Mouse (Mus musculus) small intestine, adult 2 months (tissue): ENCODE measurements around the gene Il15ra. TPM values are rescaled to one million over a fixed set of nuclear protein-coding genes. Genes with fewer than 3 reads are reported as not detected.

ENCODE experiments used
- H3K27ac ChIP-seq: fragments of 200-500 bp; 2 replicates; pipeline ENCODE4 v1.5.1; 2012; ENCODE audit warnings: low read depth, low read length, control low read depth, inconsistent platforms; ENCODE audit not compliant: insufficient read depth
- H3K27me3 ChIP-seq: fragments of 200-500 bp; 2 replicates; pipeline ENCODE4 v1.6.1; 2012; ENCODE audit warnings: mild to moderate bottlenecking, moderate library complexity, low read length, inconsistent platforms; ENCODE audit not compliant: control insufficient read depth, insufficient read depth
- H3K36me3 ChIP-seq: fragments of 200-500 bp; 2 replicates; pipeline ENCODE4 v1.6.1; 2012; ENCODE audit warnings: mild to moderate bottlenecking, low read length, control low read depth, inconsistent platforms; ENCODE audit not compliant: control insufficient read depth, insufficient read depth
- H3K4me1 ChIP-seq: fragments of 200-500 bp; 2 replicates; pipeline ENCODE4 v1.6.1; 2012; ENCODE audit warnings: low read length, inconsistent platforms, mixed read lengths; ENCODE audit not compliant: control insufficient read depth, insufficient read depth, insufficient read length
- H3K4me3 ChIP-seq: fragments of 200-500 bp; 2 replicates; pipeline ENCODE4 v1.5.1; 2012; ENCODE audit warnings: low read depth, mild to moderate bottlenecking, control low read depth, inconsistent platforms, low read length, moderate library complexity
- CTCF ChIP-seq: fragments of 200-500 bp; IDR thresholded peaks from 2 replicates; pipeline ENCODE4 v1.5.1; 2012; ENCODE audit warnings: low read depth, mild to moderate bottlenecking, control low read depth, inconsistent platforms, low read length, moderate library complexity, mixed read lengths; ENCODE audit not compliant: insufficient replicate concordance, insufficient read length; ENCODE audit errors: extremely low read depth
- POLR2A ChIP-seq: fragments of 200-500 bp; IDR thresholded peaks from 2 replicates; pipeline ENCODE4 v1.6.1; 2012; ENCODE audit warnings: low read depth, mild to moderate bottlenecking, control low read depth, inconsistent platforms, low read length, moderate library complexity
- WGBS: fragments of 180-500 bp; shearing (Covaris S2); methylation state at CpG from one replicate; pipeline ENCODE4 v1.1.7; 2018; 5-methylcytosine and 5-hydroxymethylcytosine counted together
- polyA plus RNA-seq: library from polyadenylated mRNA; depleted of rRNA; stranded (reverse); fragments of >200 nt; gene quantifications from 2 replicates; pipeline ENCODE4 v1.2.3, GENCODE M21; 2012; rRNA removed

The Il15ra gene
- polyA plus RNA-seq, 1 experiment, result 33.8 TPM

GRCm38 (mm10) chr2:11776415-11776814 is 71.3 kb downstream of the Il15ra start:
- H3K27ac ChIP-seq, result no peak overlapping the region
- H3K36me3 ChIP-seq, result peaks cover 3% of the 10 kb centered on the region; the same call in 1 of the 2 replicates
- 18% methylated on average over 8 of the region's 8 CpGs for WGBS
- TF ChIP-seq CTCF (no peak), POLR2A (no peak)
- no peaks in the 10 kb centered on the region for H3K27me3 ChIP-seq
- peaks cover 8% of the 10 kb centered on the region; the same call in 1 of the 2 replicates for H3K4me1 ChIP-seq
- H3K4me3 ChIP-seq, result peak overlapping the region; percentile 96; the same call in 1 of the 2 replicates

DNA sequence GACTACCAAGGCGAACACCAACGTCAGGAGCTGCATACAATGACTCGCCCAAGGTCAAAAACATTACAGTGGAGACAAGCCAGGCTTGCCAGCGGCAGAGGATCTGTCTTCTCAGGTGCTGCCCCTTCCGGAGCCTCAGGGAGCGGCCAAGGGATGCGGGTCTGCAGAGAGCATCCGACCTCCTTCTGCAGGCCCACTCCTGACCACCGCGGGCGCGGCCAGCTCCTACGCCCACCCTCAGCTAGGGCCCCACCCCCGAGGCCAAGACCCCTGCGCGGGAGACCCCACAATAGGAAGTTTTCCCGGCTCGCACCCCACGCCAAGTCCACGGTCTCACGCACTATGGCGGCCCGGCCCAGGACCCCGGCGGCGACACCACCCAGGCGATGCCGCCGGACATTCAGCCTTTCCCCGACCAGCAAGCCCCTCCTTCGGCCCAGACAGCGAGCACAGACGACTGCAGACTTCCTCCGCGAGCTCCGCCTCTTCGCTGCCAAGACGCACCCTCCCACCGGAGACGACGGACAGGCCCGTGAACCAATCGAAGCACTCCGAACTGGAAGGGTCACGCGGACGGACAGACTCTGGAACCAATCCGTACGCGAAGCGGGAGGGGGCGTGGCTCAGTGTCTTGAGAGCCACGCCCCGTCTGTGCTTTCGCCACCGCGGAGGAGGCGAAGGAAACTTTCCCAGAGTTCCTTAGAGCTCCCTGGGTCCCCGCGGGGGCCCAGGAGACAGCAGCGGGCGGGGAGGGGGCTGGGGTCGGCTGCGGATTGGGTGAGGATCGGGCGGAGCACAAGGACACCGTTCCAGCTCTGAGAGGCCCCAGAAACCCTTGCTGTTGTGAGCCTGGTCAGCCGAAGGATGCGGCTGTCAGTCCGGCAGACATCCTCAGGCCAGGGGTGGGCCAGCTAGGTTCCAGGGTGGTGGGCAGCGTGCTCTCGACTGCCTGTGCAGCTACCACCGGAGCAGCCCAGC is 72.3 kb downstream of the Il15ra start, which contains the start of the genes Fbh1 and Ankrd16:
Fbh1 (minus strand) TSS at position 492 of the 978 bp plus-strand sequence.
Ankrd16 (plus strand) TSS at position 786 of the 978 bp plus-strand sequence.
- TF ChIP-seq POLR2A (peak; percentile 67; the same call in 1 of the 2 replicates), CTCF (no peak)
- peak within 1 kb of the TSS; percentile 96 for H3K4me3 ChIP-seq
- H3K36me3 ChIP-seq, result peaks cover 6% of the 10 kb centered on the region
- WGBS, result under 1% methylated on average over 73 of the region's 73 CpGs
- peaks cover 8% of the 10 kb centered on the region; the same call in 1 of the 2 replicates for H3K4me1 ChIP-seq
- H3K27ac ChIP-seq, result peak within 1 kb of the TSS; percentile 93
- no peaks in the 10 kb centered on the region for H3K27me3 ChIP-seq

GRCm38 (mm10) chr2:11778087-11778823 is 73.2 kb downstream of the Il15ra start:
- WGBS, result under 1% methylated on average over 43 of the region's 43 CpGs
- H3K27me3 ChIP-seq, result no peaks in the 10 kb centered on the region
- TF ChIP-seq CTCF, result no peak
- peak; percentile 49 for TF ChIP-seq POLR2A
- H3K36me3 ChIP-seq, result peaks cover 12% of the 10 kb centered on the region
- peak overlapping the region; percentile 86 for H3K4me3 ChIP-seq
- H3K4me1 ChIP-seq, result peaks cover 8% of the 10 kb centered on the region; the same call in 1 of the 2 replicates
- peak overlapping the region; percentile 93 for H3K27ac ChIP-seq

Other genes starting within 250 kb of the Il15ra start
- gene Pfkfb3, start 151.2 kb upstream of the Il15ra start, polyA plus RNA-seq, result 14.2 and 15.5 TPM in 2 replicates
- 6.4 and 14.0 TPM in 2 replicates for gene Rbm17, start 101.1 kb upstream of the Il15ra start, polyA plus RNA-seq
- gene Gm17490, start 79.0 kb upstream of the Il15ra start, polyA plus RNA-seq, result not detected in 2 replicates
- gene Il2ra, start 62.5 kb upstream of the Il15ra start, polyA plus RNA-seq, result 0.11 and 0.33 TPM in 2 replicates
- 15.7 and 21.4 TPM in 2 replicates for gene Fbh1, start 72.3 kb downstream of the Il15ra start, polyA plus RNA-seq
- 24.9 and 52.1 TPM in 2 replicates for gene Ankrd16, start 72.6 kb downstream of the Il15ra start, polyA plus RNA-seq